Mouse (Mus musculus) stomach, postnatal 0 days (tissue): ENCODE results near the gene Itm2b. TPM values are rescaled to one million over a fixed set of nuclear protein-coding genes. Genes with fewer than 3 reads are reported as not detected.

Source experiments
- ATAC-seq: fragments of 200-750 bp; cut with Nextera tagmentation; 2 replicates; pipeline ENCODE4 v1.8.0; 2017; ENCODE audit not compliant: low FRiP score, low TSS enrichment
- DNase-seq: peaks from one replicate; pipeline ENCODE4 v3.0.0-alpha.2; 2016; ENCODE audit warnings: low spot score
- H3K27ac ChIP-seq: fragments of 300-500 bp; sonication (generic); replicated peaks from 2 replicates; pipeline ENCODE4 v1.5.1; 2014; ENCODE audit warnings: mild to moderate bottlenecking, control low read depth
- H3K27me3 ChIP-seq: fragments of 300-500 bp; sonication (generic); 2 replicates; pipeline ENCODE4 v1.6.1; 2014; ENCODE audit warnings: low read length; ENCODE audit not compliant: control insufficient read depth, insufficient read depth
- H3K36me3 ChIP-seq: fragments of 300-500 bp; sonication (generic); 2 replicates; pipeline ENCODE4 v1.6.1; 2014; ENCODE audit warnings: low read length, mixed read lengths; ENCODE audit not compliant: control insufficient read depth, insufficient read depth
- H3K4me1 ChIP-seq: fragments of 300-500 bp; sonication (generic); replicated peaks from 2 replicates; pipeline ENCODE4 v1.6.1; 2014; ENCODE audit warnings: antibody characterized with exemption; ENCODE audit not compliant: control insufficient read depth, insufficient read depth
- H3K4me2 ChIP-seq: fragments of 300-500 bp; sonication (generic); replicated peaks from 2 replicates; pipeline ENCODE4 v1.6.1; 2014; ENCODE audit warnings: low read depth, mild to moderate bottlenecking, control low read depth, moderate library complexity
- H3K4me3 ChIP-seq: fragments of 300-500 bp; sonication (generic); 2 replicates; pipeline ENCODE4 v1.5.1; 2014; ENCODE audit warnings: low read depth, low read length, control low read depth
- H3K9ac ChIP-seq: fragments of 300-500 bp; sonication (generic); 2 replicates; pipeline ENCODE4 v1.6.1; 2014; ENCODE audit warnings: mild to moderate bottlenecking, low read length, control low read depth, mixed read lengths
- H3K9me3 ChIP-seq: fragments of 300-500 bp; sonication (generic); 2 replicates; pipeline ENCODE4 v1.6.1; 2016; ENCODE audit warnings: low read length; ENCODE audit not compliant: control insufficient read depth
- CTCF ChIP-seq: IDR thresholded peaks from 2 replicates; pipeline ENCODE4 v1.5.1; 2016; ENCODE audit warnings: antibody characterized with exemption, low read depth, mild to moderate bottlenecking, moderate library complexity
- EP300 ChIP-seq: optimal IDR thresholded peaks from 2 replicates; pipeline ENCODE3; 2016; ENCODE audit warnings: antibody characterized with exemption
- WGBS: fragments of 180-500 bp; shearing (Covaris S2); extraction: QIAGEN DNeasy Blood & Tissue Kit; methylation state at CpG from one replicate; pipeline ENCODE4 v1.1.7; 2014; 5-methylcytosine and 5-hydroxymethylcytosine counted together
- polyA plus RNA-seq: library from polyadenylated mRNA; unstranded; fragments of >200 nt; fragmentation: Nextera tagmentation; extraction: Ambion mirVana; gene quantifications from 2 replicates; pipeline ENCODE4 v1.2.1, GENCODE M21; 2015

Itm2b gene
- polyA plus RNA-seq, 1 experiment from 2014 or later: 1,381 TPM

DNA sequence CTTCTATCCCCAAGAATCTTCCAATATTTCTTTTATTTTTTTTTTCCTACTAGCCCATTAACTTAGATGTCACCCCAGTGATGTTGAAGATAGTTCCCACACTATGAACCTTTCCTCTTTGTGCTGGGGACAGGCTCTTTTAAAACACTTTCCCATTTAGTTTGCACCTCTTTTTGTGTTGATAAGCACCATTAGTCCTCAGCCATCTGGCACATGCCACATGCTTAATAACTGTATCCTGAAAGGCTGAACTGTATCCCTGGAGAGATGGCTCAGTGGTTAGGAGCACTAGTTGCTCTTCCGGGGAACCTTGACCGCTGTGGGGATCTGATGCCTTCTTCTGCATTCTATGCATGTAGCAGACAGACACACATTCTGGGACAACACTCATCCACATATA, 37.5 kb upstream of the Itm2b start:
- no peak overlapping the region for H3K4me3 ChIP-seq
- TF ChIP-seq EP300: no peak
- TF ChIP-seq CTCF: no peak
- no peaks in the 10 kb centered on the region for H3K27me3 ChIP-seq
- H3K9ac ChIP-seq: no peak overlapping the region
- no peaks in the 10 kb centered on the region for H3K36me3 ChIP-seq
- no peaks in the 10 kb centered on the region for H3K4me1 ChIP-seq
- ATAC-seq: no peak
- 97% methylated on average over 2 of the region's 2 CpGs for WGBS
- H3K9me3 ChIP-seq: no peaks in the 10 kb centered on the region
- no peak overlapping the region for H3K27ac ChIP-seq
- H3K4me2 ChIP-seq: no peak overlapping the region
- DNase-seq: no peak

DNA sequence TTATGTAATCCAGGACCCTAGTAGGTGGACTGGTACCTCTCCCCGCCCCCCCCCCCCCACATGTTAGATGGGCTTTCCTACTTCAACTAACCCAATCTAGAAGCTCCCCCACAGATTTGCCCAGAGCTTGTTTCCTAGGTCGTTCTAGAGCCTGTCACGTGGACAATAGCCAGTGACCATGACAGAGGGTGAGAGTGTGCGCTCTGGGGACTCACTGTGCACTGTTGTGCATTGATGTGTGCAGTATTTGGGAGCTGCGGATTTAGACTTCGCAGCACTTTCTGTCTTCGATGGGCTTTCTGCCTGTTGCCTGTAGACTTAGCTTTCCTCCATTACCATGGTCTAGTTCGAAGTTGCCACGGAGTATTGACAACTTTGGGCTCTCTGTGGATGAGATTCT, 36.5 kb upstream of the Itm2b start:
- no peak for DNase-seq
- Histone ChIP-seq H3K9me3 (no peaks in the 10 kb centered on the region), H3K27me3 (no peaks in the 10 kb centered on the region), H3K27ac (no peak overlapping the region), H3K36me3 (no peaks in the 10 kb centered on the region), H3K9ac (no peak overlapping the region), H3K4me2 (no peak overlapping the region), H3K4me3 (no peak overlapping the region), H3K4me1 (no peaks in the 10 kb centered on the region)
- TF ChIP-seq EP300 (no peak), CTCF (no peak)
- no peak for ATAC-seq
- 85% methylated on average over 9 of the region's 9 CpGs for WGBS

DNA sequence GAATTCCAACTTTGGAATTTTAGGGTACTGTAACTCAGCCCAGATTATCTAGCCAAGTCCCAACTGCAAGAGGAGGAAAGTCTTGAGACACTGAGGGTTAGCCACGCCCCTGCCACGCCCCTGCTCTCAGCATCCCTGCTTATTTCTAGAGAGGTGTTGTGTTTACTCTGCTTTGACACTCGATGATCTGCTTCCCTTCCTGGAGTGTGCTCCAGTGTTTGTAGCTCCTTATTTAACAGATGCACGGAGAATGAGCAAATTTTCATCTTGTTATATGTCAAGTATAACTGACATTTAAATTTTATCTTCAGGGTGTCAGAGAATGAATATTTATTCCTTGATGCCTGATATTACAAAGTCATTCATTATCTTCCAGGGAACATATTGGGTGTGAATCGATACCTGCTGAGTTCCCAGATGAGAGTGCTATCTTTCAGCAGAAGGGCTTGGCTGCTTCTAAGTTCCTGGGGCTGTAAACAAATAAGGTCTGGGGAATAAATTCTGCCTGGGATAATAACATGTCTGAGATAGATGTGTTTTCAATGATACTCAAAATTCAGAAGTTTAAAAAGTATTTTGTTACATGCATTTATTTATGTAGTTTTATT, 35.2 kb upstream of the Itm2b start:
- Histone ChIP-seq H3K27me3 (no peaks in the 10 kb centered on the region), H3K9me3 (no peaks in the 10 kb centered on the region), H3K4me3 (no peak overlapping the region), H3K27ac (no peak overlapping the region), H3K4me2 (no peak overlapping the region), H3K36me3 (no peaks in the 10 kb centered on the region), H3K4me1 (no peaks in the 10 kb centered on the region), H3K9ac (no peak overlapping the region)
- 26% methylated on average over 5 of the region's 5 CpGs for WGBS
- TF ChIP-seq CTCF: no peak
- TF ChIP-seq EP300: no peak
- no peak for DNase-seq
- no peak for ATAC-seq

DNA sequence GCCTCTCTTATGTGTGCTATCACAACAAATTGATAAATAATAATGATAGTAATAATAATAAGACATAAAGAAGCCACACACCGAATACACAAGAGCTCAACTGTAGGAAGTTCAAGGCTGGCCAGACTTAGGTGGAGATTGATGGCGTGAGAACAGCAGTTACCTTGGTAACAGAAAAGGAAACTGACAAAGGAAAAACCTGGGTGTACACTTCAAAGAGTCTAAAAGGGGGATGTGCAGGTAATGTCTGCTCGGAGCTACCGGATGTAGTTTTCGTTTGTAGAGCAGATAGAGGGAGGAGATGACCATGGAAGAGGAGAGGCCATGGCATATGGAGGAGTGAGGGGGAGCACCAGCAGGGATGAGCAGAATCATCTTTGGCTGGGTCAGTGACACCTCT, 31.4 kb upstream of the Itm2b start:
- H3K27me3 ChIP-seq: no peaks in the 10 kb centered on the region
- ATAC-seq (no peak), DNase-seq (no peak)
- H3K4me1 ChIP-seq: no peaks in the 10 kb centered on the region
- 82% methylated on average over 5 of the region's 5 CpGs for WGBS
- no peak overlapping the region for H3K9ac ChIP-seq
- no peaks in the 10 kb centered on the region for H3K36me3 ChIP-seq
- no peak overlapping the region for H3K4me3 ChIP-seq
- no peak overlapping the region for H3K4me2 ChIP-seq
- H3K9me3 ChIP-seq: no peaks in the 10 kb centered on the region
- TF ChIP-seq EP300: no peak
- no peak overlapping the region for H3K27ac ChIP-seq

DNA sequence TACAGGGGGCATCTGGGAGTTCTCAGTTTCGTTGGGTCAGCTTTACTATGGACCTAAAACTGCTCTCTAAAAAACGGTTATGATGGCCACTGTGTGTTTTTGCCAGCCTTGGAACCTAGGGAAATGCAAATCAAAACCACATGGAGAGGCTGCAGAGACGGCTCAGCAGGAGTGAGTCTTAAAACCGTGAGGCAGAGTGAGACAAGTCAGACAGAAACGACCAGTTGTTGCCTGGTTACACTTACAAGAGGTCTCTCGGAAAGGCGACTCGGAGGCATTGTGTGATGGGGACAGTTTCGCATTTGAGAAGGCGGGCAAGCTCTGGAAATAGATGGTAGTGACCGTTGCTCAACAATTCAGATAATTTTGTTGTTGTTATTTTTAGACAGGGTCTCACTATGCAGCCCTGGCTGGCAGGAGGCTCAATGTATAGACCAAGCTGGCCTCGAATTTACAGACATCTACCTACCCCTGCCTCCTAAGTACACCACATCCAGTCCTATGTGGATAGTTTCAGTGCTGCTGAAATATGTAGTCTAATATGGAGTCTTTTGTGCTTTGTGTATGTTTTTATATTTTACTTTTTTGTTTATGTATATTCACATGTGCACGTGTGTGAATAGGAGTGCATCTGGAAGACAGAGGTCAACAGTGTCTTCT, 30.4 kb upstream of the Itm2b start:
- H3K27me3 ChIP-seq: no peaks in the 10 kb centered on the region
- 66% methylated on average over 13 of the region's 13 CpGs for WGBS
- DNase-seq (no peak), ATAC-seq (no peak)
- H3K4me2 ChIP-seq: no peak overlapping the region
- no peak overlapping the region for H3K27ac ChIP-seq
- no peak overlapping the region for H3K4me3 ChIP-seq
- no peaks in the 10 kb centered on the region for H3K36me3 ChIP-seq
- H3K9me3 ChIP-seq: no peaks in the 10 kb centered on the region
- no peak for TF ChIP-seq CTCF
- no peak for TF ChIP-seq EP300
- no peaks in the 10 kb centered on the region for H3K4me1 ChIP-seq
- no peak overlapping the region for H3K9ac ChIP-seq

DNA sequence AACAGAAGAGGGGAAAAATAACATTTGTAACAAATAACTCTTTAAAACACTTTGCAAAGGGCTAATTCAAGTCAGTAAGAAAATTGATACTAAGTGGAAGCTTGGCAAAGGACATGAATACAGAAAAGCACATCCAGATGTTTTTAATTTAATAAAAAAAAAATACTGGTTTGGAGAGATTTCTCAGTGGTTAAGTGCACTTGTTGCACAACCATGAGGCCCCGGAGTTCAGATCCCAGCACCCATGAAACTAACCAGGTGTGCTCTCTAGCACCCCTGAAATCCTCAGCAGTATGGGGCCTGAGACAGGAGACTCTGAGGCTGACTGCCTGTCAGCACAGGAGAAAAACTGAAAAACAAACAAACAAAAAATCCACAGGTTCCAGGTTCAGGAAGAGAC, 26.6 kb upstream of the Itm2b start:
- Histone ChIP-seq H3K27ac (no peak overlapping the region), H3K4me2 (no peak overlapping the region), H3K36me3 (no peaks in the 10 kb centered on the region), H3K4me3 (no peak overlapping the region), H3K4me1 (no peaks in the 10 kb centered on the region), H3K27me3 (no peaks in the 10 kb centered on the region), H3K9me3 (no peaks in the 10 kb centered on the region), H3K9ac (no peak overlapping the region)
- no peak for ATAC-seq
- TF ChIP-seq EP300 (no peak), CTCF (no peak)
- WGBS: 62% methylated on average over 1 of the region's 1 CpGs
- DNase-seq: no peak
